Mouse (Mus musculus): Measurements from ENCODE around the gene Neurod4. TPM values are rescaled to one million over a fixed set of nuclear protein-coding genes. Genes with fewer than 3 reads are reported as not detected.
"Not testable (repeated sequence)": the region's sequence is repeated elsewhere in the genome, so short reads cannot be mapped to it uniquely, and the experiment has no call there.

Gene Neurod4
- polyA plus RNA-seq, 1 experiment, result not detected

DNA sequence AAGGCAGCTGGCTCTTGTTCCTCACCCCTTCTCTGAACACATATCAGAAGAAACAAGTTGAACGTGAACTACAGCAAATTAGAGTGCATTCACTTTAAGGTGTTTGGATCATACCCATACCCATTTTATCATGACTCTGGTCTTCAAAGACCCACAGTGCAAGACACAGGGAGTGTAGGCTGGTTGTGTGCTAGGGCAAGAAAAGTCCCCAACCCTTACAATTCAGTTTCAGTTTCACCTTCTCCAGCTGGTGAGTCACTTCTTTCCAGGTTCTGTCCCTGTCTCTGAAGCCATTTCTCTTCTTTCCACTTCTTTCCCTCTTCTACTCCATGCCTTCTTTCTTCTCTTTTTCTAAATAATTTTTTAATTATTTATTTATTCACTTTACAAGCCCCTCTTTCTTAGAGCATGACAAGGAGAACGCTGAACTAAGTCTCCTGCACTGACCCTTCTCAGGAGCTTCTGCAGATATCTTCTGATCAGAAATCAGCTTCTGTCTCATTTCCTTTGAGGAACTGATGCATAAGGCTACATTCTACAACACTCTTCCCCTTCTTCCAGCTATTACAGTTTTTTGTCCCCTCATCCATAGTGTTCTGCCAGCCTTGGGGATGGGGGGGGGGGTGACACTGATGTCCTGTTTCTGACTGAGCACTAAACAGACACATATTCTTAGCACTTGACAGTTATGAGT, 31.6 kb upstream of the Neurod4 start:
- Histone ChIP-seq H3K36me3 (ENCODE audit: control insufficient read depth) (no peaks in the 10 kb centered on the region), H3K27me3 (ENCODE audit: control insufficient read depth) (no peaks in the 10 kb centered on the region), H3K9me3 (ENCODE audit: control insufficient read depth, low read length) (no peaks in the 10 kb centered on the region), H3K4me1 (ENCODE audit: control insufficient read depth) (no peaks in the 10 kb centered on the region), H3K4me3 (replicated peaks) (no peak overlapping the region)
- TF ChIP-seq TAL1 (IDR thresholded peaks at IDR 0.05; ENCODE audit: low read length) (no peak), GATA1 (IDR thresholded peaks at IDR 0.05; ENCODE audit: low read length) (no peak)

DNA sequence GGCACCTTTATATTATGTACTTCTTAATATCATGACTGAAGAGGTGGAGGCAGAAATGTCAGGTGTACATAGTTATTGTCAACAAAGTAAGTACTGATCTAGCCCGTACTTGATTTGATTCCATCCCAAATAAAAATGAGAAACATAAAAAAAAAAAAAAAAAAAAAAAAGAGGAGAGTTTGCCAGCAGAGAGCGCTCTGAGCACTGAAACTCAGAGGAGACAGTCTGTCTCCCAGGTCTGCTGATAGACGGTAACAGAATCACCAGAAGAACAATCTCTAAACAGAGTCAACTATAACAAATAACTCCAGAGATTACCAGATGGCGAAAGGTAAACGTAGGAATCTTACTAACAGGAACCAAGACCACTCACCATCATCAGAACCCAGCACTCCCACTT, 24.1 kb upstream of the Neurod4 start:
- not testable (repeated sequence) for H3K4me3 ChIP-seq (replicated peaks); H3K36me3 ChIP-seq (ENCODE audit: control insufficient read depth); H3K27me3 ChIP-seq (ENCODE audit: control insufficient read depth); H3K4me1 ChIP-seq (ENCODE audit: control insufficient read depth); H3K9me3 ChIP-seq (ENCODE audit: control insufficient read depth, low read length)

DNA sequence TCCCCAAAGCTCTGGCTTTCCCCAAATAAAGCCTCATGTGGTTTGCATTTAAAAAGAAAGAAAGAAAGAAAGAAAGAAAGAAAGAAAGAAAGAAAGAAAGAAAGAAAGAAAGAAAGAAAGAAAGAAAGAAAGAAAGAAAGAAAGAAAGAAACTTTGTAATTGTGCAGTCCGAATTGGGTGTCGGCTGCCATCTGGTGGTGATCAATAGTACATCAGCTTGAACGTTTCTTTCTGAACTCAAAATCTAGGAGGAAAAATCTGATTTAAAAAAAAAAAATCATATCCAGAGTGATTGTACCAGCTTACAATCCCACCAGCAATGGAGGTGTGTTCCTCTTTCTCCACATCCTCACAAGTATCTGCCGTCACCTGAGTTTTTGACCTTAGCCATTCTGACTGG, 18.7 kb upstream of the Neurod4 start:
- not testable (repeated sequence) for H3K4me1 ChIP-seq (ENCODE audit: control insufficient read depth); H3K27me3 ChIP-seq (ENCODE audit: control insufficient read depth); H3K4me3 ChIP-seq (replicated peaks); H3K9me3 ChIP-seq (ENCODE audit: control insufficient read depth, low read length); H3K36me3 ChIP-seq (ENCODE audit: control insufficient read depth)

DNA sequence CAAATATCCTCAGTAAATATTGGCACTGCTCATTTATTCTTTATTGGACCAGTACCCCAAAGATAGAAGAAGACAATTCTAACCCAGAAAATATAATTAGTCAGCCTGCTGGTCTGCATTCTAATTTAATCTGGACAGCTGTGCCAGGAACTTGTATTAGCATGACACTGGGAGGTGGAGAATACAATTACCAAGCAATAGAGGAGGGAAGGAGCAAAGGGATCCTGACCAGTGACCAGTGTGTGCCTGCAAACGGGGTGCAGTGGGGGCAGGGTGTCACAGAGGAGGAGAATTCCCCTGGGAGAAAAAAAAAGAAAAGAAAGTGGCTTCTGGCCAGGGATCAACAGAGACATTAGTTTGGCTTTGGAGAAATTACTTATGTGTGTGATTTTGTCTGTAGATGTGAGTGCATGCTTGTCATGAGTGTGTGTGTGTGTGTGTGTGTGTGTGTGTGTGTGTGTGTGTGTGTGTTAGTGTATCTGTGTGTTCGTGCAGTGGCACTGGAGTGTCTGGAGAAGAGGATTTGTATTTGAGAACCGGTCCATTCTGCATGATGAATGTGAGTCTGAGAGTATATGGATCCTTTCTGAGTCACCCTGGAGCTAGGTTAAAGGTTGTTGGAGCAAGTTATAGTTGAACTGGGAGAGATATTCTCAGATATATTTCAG, 13.8 kb upstream of the Neurod4 start:
- no peak overlapping the region for H3K4me3 ChIP-seq (replicated peaks)
- no peaks in the 10 kb centered on the region for H3K4me1 ChIP-seq (ENCODE audit: control insufficient read depth)
- no peak for TF ChIP-seq GATA1 (IDR thresholded peaks at IDR 0.05; ENCODE audit: low read length)
- no peak for TF ChIP-seq TAL1 (IDR thresholded peaks at IDR 0.05; ENCODE audit: low read length)
- no peaks in the 10 kb centered on the region for H3K27me3 ChIP-seq (ENCODE audit: control insufficient read depth)
- no peaks in the 10 kb centered on the region for H3K36me3 ChIP-seq (ENCODE audit: control insufficient read depth)
- no peaks in the 10 kb centered on the region for H3K9me3 ChIP-seq (ENCODE audit: control insufficient read depth, low read length)

DNA sequence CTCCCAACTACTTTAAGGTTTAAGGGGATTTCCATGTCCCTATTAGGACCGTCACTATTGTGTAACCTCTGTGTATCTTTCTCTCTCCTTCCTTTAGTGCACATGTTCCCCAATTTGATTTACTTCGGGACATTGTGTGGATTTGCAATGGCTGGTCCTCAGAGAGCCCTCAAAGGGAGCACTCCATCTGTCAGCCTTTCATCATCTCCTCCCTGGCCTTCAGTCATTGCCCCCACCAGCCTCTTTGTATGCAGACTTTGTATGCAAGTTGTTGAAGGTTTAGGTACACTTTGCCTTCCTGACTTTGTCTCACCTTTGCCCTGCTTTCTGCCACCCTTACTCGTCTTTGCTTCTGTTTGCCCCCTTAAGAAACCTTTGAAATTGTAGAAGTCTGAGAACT, 8.0 kb upstream of the Neurod4 start:
- no peaks in the 10 kb centered on the region for H3K36me3 ChIP-seq (ENCODE audit: control insufficient read depth)
- H3K9me3 ChIP-seq (ENCODE audit: control insufficient read depth, low read length), result no peaks in the 10 kb centered on the region
- no peaks in the 10 kb centered on the region for H3K4me1 ChIP-seq (ENCODE audit: control insufficient read depth)
- TF ChIP-seq TAL1 (IDR thresholded peaks at IDR 0.05; ENCODE audit: low read length), result no peak
- no peak for TF ChIP-seq GATA1 (IDR thresholded peaks at IDR 0.05; ENCODE audit: low read length)
- H3K27me3 ChIP-seq (ENCODE audit: control insufficient read depth), result no peaks in the 10 kb centered on the region
- no peak overlapping the region for H3K4me3 ChIP-seq (replicated peaks)

DNA sequence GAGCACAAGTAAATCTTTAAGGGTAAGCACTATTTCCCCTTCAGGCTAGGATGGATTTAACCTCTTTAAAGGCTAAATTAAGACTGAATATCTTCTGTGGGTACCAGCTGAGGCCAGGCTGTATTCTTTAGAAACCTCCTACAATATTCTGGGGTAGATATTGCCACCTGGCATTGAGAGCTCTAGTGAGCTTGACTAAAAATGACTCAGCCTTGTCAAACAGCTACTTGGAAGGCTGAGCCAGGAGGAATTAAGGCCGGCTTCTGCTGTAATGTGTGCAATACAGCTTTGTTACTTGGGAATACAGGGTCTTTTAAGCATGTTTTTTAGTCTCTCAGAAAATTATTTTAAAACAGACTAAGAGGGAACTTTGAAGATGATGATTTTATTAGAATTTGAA, 7.2 kb upstream of the Neurod4 start:
- H3K4me1 ChIP-seq (ENCODE audit: control insufficient read depth), result no peaks in the 10 kb centered on the region
- H3K36me3 ChIP-seq (ENCODE audit: control insufficient read depth), result no peaks in the 10 kb centered on the region
- H3K27me3 ChIP-seq (ENCODE audit: control insufficient read depth), result no peaks in the 10 kb centered on the region
- no peaks in the 10 kb centered on the region for H3K9me3 ChIP-seq (ENCODE audit: control insufficient read depth, low read length)
- TF ChIP-seq GATA1 (IDR thresholded peaks at IDR 0.05; ENCODE audit: low read length), result no peak
- TF ChIP-seq TAL1 (IDR thresholded peaks at IDR 0.05; ENCODE audit: low read length), result no peak
- H3K4me3 ChIP-seq (replicated peaks), result no peak overlapping the region

DNA sequence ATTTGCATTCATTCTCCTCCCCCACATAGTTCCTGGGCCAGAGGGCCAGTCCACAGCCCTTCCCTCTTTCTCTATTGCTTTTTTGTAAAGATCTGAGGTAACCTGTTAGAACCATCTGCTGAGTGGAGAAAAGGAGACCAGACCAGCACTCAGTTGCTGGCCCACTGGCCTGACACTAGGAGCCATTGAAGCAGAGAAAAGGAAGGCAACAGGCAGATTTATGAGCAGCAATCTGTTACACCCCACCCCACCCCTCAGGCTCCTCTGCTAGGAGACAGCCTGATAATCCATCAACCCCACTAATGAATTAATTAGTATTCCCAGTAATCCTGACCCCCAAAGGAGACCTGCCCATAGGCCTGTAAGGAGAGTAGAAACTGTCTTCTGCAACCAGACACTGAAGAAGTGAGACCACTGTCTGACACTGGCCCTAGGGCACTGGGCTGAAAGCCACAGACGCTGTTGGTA, 2.0 kb upstream of the Neurod4 start:
- H3K36me3 ChIP-seq (ENCODE audit: control insufficient read depth), result no peaks in the 10 kb centered on the region
- no peaks in the 10 kb centered on the region for H3K27me3 ChIP-seq (ENCODE audit: control insufficient read depth)
- H3K4me3 ChIP-seq (replicated peaks), result no peak overlapping the region
- no peaks in the 10 kb centered on the region for H3K9me3 ChIP-seq (ENCODE audit: control insufficient read depth, low read length)
- no peak for TF ChIP-seq GATA1 (IDR thresholded peaks at IDR 0.05; ENCODE audit: low read length)
- no peaks in the 10 kb centered on the region for H3K4me1 ChIP-seq (ENCODE audit: control insufficient read depth)

DNA sequence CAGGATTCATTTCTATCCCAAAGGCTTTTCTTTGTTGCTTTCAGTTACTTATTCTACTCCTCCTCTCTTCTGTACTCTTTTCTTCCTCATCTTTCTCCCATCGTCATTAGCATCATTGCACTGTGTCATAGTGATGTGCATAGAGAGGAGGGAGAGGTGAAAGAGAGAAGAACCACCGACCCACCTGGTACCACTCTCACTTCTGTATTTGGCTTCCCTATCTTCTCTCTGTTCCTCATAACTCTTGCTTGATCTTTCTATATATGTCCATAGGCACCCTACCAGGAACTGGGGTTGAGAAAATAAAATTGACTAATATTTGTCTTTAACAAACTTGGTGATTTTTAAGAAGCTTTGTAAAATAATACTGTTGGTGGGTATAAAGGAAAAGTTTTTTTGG, 3.5 kb downstream of the Neurod4 start:
- Histone ChIP-seq H3K4me3 (replicated peaks) (no peak overlapping the region), H3K27me3 (ENCODE audit: control insufficient read depth) (no peaks in the 10 kb centered on the region), H3K4me1 (ENCODE audit: control insufficient read depth) (no peaks in the 10 kb centered on the region), H3K36me3 (ENCODE audit: control insufficient read depth) (no peaks in the 10 kb centered on the region), H3K9me3 (ENCODE audit: control insufficient read depth, low read length) (no peaks in the 10 kb centered on the region)
- TF ChIP-seq TAL1 (IDR thresholded peaks at IDR 0.05; ENCODE audit: low read length) (no peak), GATA1 (IDR thresholded peaks at IDR 0.05; ENCODE audit: low read length) (no peak)

DNA sequence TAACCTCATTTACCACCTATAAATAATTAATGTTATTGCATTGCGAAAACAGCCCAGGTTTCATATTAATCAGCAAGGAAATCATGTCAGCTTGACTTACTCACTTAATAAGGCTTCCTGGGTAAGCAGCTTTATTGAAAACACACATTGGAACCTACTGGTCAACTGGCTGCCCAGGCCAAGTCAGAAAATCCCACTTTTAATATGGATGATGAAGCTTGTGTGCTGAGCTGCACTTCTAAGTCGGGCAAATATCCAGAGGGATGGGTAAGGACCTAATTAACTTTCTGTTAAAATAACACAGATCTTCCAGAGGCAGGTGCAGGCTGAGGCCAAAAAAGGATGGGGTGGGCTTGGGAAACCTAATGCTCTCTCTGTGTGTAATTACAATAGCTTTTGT, 4.3 kb downstream of the Neurod4 start:
- Histone ChIP-seq H3K4me1 (ENCODE audit: control insufficient read depth) (no peaks in the 10 kb centered on the region), H3K27me3 (ENCODE audit: control insufficient read depth) (no peaks in the 10 kb centered on the region), H3K9me3 (ENCODE audit: control insufficient read depth, low read length) (no peaks in the 10 kb centered on the region), H3K4me3 (replicated peaks) (no peak overlapping the region), H3K36me3 (ENCODE audit: control insufficient read depth) (no peaks in the 10 kb centered on the region)
- TF ChIP-seq TAL1 (IDR thresholded peaks at IDR 0.05; ENCODE audit: low read length), result no peak

DNA sequence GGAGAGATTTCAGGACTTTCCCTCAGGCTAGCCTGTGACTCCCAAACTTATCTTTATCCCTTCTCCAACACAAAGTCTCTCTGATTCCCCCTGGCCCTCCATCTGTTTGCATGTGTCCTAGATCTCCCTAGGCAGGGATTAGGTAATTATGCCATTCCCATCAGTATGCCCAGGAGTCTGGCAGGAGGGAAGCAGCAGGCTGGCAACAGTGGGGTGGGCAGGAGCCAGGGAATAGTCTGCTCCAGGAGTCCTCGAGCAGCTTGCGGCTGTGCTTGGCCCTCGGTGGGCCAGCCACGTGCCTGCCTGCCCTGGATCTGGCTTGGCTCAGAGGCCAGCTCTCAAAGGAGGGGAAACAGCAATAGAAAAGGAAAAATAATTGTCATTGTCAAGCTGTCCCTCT, 16.8 kb downstream of the Neurod4 start:
- TF ChIP-seq TAL1 (IDR thresholded peaks at IDR 0.05; ENCODE audit: low read length) (no peak), GATA1 (IDR thresholded peaks at IDR 0.05; ENCODE audit: low read length) (no peak)
- no peaks in the 10 kb centered on the region for H3K9me3 ChIP-seq (ENCODE audit: control insufficient read depth, low read length)
- H3K27me3 ChIP-seq (ENCODE audit: control insufficient read depth), result no peaks in the 10 kb centered on the region
- no peaks in the 10 kb centered on the region for H3K4me1 ChIP-seq (ENCODE audit: control insufficient read depth)
- H3K36me3 ChIP-seq (ENCODE audit: control insufficient read depth), result no peaks in the 10 kb centered on the region
- H3K4me3 ChIP-seq (replicated peaks), result no peak overlapping the region

Measured in erythroblast, embryonic 14.5 days (primary cell).